Mouse (Mus musculus): Measurements from ENCODE around the gene Pcbp3. TPM values are rescaled to one million over a fixed set of nuclear protein-coding genes. Genes with fewer than 3 reads are reported as not detected.

Gene Pcbp3
- polyA plus RNA-seq, 1 experiment from 2014 or later: 15.3 TPM

GRCm38 (mm10) chr10:76874879-76875278 lies 86.8 kb downstream of the Pcbp3 start:
- Histone ChIP-seq H3K9me3 (ENCODE audit: control insufficient read depth, low read length) (no peaks in the 10 kb centered on the region), H3K27me3 (ENCODE audit: control insufficient read depth, insufficient read depth, low read length) (no peaks in the 10 kb centered on the region), H3K4me2 (replicated peaks; ENCODE audit: low read depth) (no peak overlapping the region), H3K27ac (replicated peaks) (no peak overlapping the region), H3K4me1 (replicated peaks; ENCODE audit: control insufficient read depth, insufficient read depth) (no peaks in the 10 kb centered on the region), H3K4me3 (ENCODE audit: low read depth, low read length) (no peak overlapping the region), H3K9ac (ENCODE audit: low read length) (no peak overlapping the region), H3K36me3 (ENCODE audit: control insufficient read depth, insufficient read depth, low read length) (no peaks in the 10 kb centered on the region)
- 80% methylated on average over 5 of the region's 5 CpGs for WGBS
- TF ChIP-seq CTCF (IDR thresholded peaks at IDR 0.05; ENCODE audit: low read depth) (no peak), EP300 (optimal IDR thresholded peaks at IDR 0.05) (no peak)
- ATAC-seq (ENCODE audit: low FRiP score, low TSS enrichment) (no peak), DNase-seq (ENCODE audit: low spot score) (no peak)

GRCm38 (mm10) chr10:76874398-76874797 lies 87.3 kb downstream of the Pcbp3 start:
- ATAC-seq (ENCODE audit: low FRiP score, low TSS enrichment) (peak; percentile 60; the same call in 1 of the 2 replicates), DNase-seq (ENCODE audit: low spot score) (no peak)
- no peaks in the 10 kb centered on the region for H3K9me3 ChIP-seq (ENCODE audit: control insufficient read depth, low read length)
- H3K9ac ChIP-seq (ENCODE audit: low read length): no peak overlapping the region
- H3K36me3 ChIP-seq (ENCODE audit: control insufficient read depth, insufficient read depth, low read length): no peaks in the 10 kb centered on the region
- H3K4me1 ChIP-seq (replicated peaks; ENCODE audit: control insufficient read depth, insufficient read depth): no peaks in the 10 kb centered on the region
- WGBS: 55% methylated on average over 1 of the region's 1 CpGs
- H3K4me2 ChIP-seq (replicated peaks; ENCODE audit: low read depth): no peak overlapping the region
- no peak overlapping the region for H3K4me3 ChIP-seq (ENCODE audit: low read depth, low read length)
- no peak for TF ChIP-seq EP300 (optimal IDR thresholded peaks at IDR 0.05)
- H3K27ac ChIP-seq (replicated peaks): no peak overlapping the region
- H3K27me3 ChIP-seq (ENCODE audit: control insufficient read depth, insufficient read depth, low read length): no peaks in the 10 kb centered on the region

GRCm38 (mm10) chr10:76873948-76874347 lies 87.7 kb downstream of the Pcbp3 start:
- no peaks in the 10 kb centered on the region for H3K27me3 ChIP-seq (ENCODE audit: control insufficient read depth, insufficient read depth, low read length)
- ATAC-seq (ENCODE audit: low FRiP score, low TSS enrichment): no peak; the same call in 1 of the 2 replicates
- WGBS: 34% methylated on average over 10 of the region's 10 CpGs
- H3K4me1 ChIP-seq (replicated peaks; ENCODE audit: control insufficient read depth, insufficient read depth): no peaks in the 10 kb centered on the region
- no peaks in the 10 kb centered on the region for H3K36me3 ChIP-seq (ENCODE audit: control insufficient read depth, insufficient read depth, low read length)
- no peaks in the 10 kb centered on the region for H3K9me3 ChIP-seq (ENCODE audit: control insufficient read depth, low read length)
- H3K4me2 ChIP-seq (replicated peaks; ENCODE audit: low read depth): no peak overlapping the region
- no peak for DNase-seq (ENCODE audit: low spot score)
- TF ChIP-seq EP300 (optimal IDR thresholded peaks at IDR 0.05): no peak
- peak; percentile 61 for TF ChIP-seq CTCF (IDR thresholded peaks at IDR 0.05; ENCODE audit: low read depth)
- no peak overlapping the region for H3K27ac ChIP-seq (replicated peaks)
- no peak overlapping the region for H3K4me3 ChIP-seq (ENCODE audit: low read depth, low read length)
- H3K9ac ChIP-seq (ENCODE audit: low read length): no peak overlapping the region

- WGBS: 79% methylated on average over 8 of the region's 8 CpGs
- Histone ChIP-seq H3K27ac (replicated peaks) (no peak overlapping the region), H3K27me3 (ENCODE audit: control insufficient read depth, insufficient read depth, low read length) (no peaks in the 10 kb centered on the region), H3K4me3 (ENCODE audit: low read depth, low read length) (no peak overlapping the region), H3K9me3 (ENCODE audit: control insufficient read depth, low read length) (no peaks in the 10 kb centered on the region), H3K4me2 (replicated peaks; ENCODE audit: low read depth) (no peak overlapping the region), H3K36me3 (ENCODE audit: control insufficient read depth, insufficient read depth, low read length) (no peaks in the 10 kb centered on the region), H3K9ac (ENCODE audit: low read length) (no peak overlapping the region), H3K4me1 (replicated peaks; ENCODE audit: control insufficient read depth, insufficient read depth) (no peaks in the 10 kb centered on the region)
- ATAC-seq (ENCODE audit: low FRiP score, low TSS enrichment) (no peak), DNase-seq (ENCODE audit: low spot score) (no peak)
- TF ChIP-seq EP300 (optimal IDR thresholded peaks at IDR 0.05): no peak
These were observed 89.0 kb downstream of the Pcbp3 start for GRCm38 (mm10) chr10:76872736-76873135.

- TF ChIP-seq EP300 (optimal IDR thresholded peaks at IDR 0.05): no peak
- no peak for TF ChIP-seq CTCF (IDR thresholded peaks at IDR 0.05; ENCODE audit: low read depth)
- no peak for DNase-seq (ENCODE audit: low spot score)
- H3K27me3 ChIP-seq (ENCODE audit: control insufficient read depth, insufficient read depth, low read length): no peaks in the 10 kb centered on the region
- no peaks in the 10 kb centered on the region for H3K36me3 ChIP-seq (ENCODE audit: control insufficient read depth, insufficient read depth, low read length)
- no peak overlapping the region for H3K4me2 ChIP-seq (replicated peaks; ENCODE audit: low read depth)
- no peak overlapping the region for H3K4me3 ChIP-seq (ENCODE audit: low read depth, low read length)
- no peak overlapping the region for H3K9ac ChIP-seq (ENCODE audit: low read length)
- ATAC-seq (ENCODE audit: low FRiP score, low TSS enrichment): no peak
- H3K27ac ChIP-seq (replicated peaks): no peak overlapping the region
- H3K4me1 ChIP-seq (replicated peaks; ENCODE audit: control insufficient read depth, insufficient read depth): no peaks in the 10 kb centered on the region
- H3K9me3 ChIP-seq (ENCODE audit: control insufficient read depth, low read length): no peaks in the 10 kb centered on the region
These were observed 95.8 kb downstream of the Pcbp3 start for GRCm38 (mm10) chr10:76865936-76866335.

- H3K4me3 ChIP-seq (ENCODE audit: low read depth, low read length): no peak overlapping the region
- no peak for DNase-seq (ENCODE audit: low spot score)
- H3K27ac ChIP-seq (replicated peaks): no peak overlapping the region
- H3K9me3 ChIP-seq (ENCODE audit: control insufficient read depth, low read length): no peaks in the 10 kb centered on the region
- no peaks in the 10 kb centered on the region for H3K36me3 ChIP-seq (ENCODE audit: control insufficient read depth, insufficient read depth, low read length)
- no peaks in the 10 kb centered on the region for H3K27me3 ChIP-seq (ENCODE audit: control insufficient read depth, insufficient read depth, low read length)
- ATAC-seq (ENCODE audit: low FRiP score, low TSS enrichment): no peak
- WGBS: 55% methylated on average over 3 of the region's 3 CpGs
- TF ChIP-seq EP300 (optimal IDR thresholded peaks at IDR 0.05): no peak
- peak; percentile 51 for TF ChIP-seq CTCF (IDR thresholded peaks at IDR 0.05; ENCODE audit: low read depth)
- H3K4me2 ChIP-seq (replicated peaks; ENCODE audit: low read depth): no peak overlapping the region
- H3K9ac ChIP-seq (ENCODE audit: low read length): no peak overlapping the region
- no peaks in the 10 kb centered on the region for H3K4me1 ChIP-seq (replicated peaks; ENCODE audit: control insufficient read depth, insufficient read depth)
These were observed 100.7 kb downstream of the Pcbp3 start for GRCm38 (mm10) chr10:76860998-76861397.

Measured in stomach, postnatal 0 days (tissue).